Mouse (Mus musculus): Measurements from ENCODE around the gene Rasal2. TPM values are rescaled to one million over a fixed set of nuclear protein-coding genes. Genes with fewer than 3 reads are reported as not detected.

Gene Rasal2
- polyA plus RNA-seq, 1 experiment from 2014 or later: 8.6 TPM

DNA sequence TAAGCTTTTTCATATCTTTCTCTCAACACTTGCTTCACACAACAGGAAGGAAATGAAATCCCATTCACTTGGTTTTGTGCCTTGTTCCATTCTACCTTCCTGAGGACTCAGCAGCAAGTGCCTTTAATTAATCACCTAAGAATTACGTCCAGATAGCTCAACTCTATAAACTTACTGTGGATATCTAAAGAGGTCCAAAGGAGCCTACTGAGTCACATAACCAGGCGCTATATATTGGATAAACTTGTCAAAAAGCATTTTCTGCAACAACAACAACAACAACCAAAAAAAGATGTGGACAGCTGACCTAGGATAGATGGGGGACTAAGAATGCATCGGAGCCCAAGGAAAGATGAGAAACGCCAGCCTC is 1.1 kb downstream of the Rasal2 start:
- no peaks in the 10 kb centered on the region for H3K27me3 ChIP-seq (ENCODE audit: control insufficient read depth, insufficient read depth, low read length)
- ATAC-seq (ENCODE audit: low FRiP score, low TSS enrichment) (no peak), DNase-seq (ENCODE audit: low spot score) (no peak)
- H3K9ac ChIP-seq (ENCODE audit: low read length): peak overlapping the region; percentile 76
- H3K9me3 ChIP-seq (ENCODE audit: control insufficient read depth, low read length): no peaks in the 10 kb centered on the region
- WGBS: 0% methylated on average over 4 of the region's 4 CpGs
- peak overlapping the region; percentile 89 for H3K4me3 ChIP-seq (ENCODE audit: low read depth, low read length)
- H3K4me2 ChIP-seq (replicated peaks; ENCODE audit: low read depth): peak overlapping the region; percentile 74
- no peak for TF ChIP-seq EP300 (optimal IDR thresholded peaks at IDR 0.05)
- TF ChIP-seq CTCF (IDR thresholded peaks at IDR 0.05; ENCODE audit: low read depth): no peak
- 0 out of 2 replicates have a peak, but pooled peaks cover 4% of the 10 kb centered on the region for H3K4me1 ChIP-seq (replicated peaks; ENCODE audit: control insufficient read depth, insufficient read depth)
- H3K36me3 ChIP-seq (ENCODE audit: control insufficient read depth, insufficient read depth, low read length): no peaks in the 10 kb centered on the region
- peak overlapping the region; percentile 91; the same call in 1 of the 2 replicates for H3K27ac ChIP-seq (replicated peaks)

DNA sequence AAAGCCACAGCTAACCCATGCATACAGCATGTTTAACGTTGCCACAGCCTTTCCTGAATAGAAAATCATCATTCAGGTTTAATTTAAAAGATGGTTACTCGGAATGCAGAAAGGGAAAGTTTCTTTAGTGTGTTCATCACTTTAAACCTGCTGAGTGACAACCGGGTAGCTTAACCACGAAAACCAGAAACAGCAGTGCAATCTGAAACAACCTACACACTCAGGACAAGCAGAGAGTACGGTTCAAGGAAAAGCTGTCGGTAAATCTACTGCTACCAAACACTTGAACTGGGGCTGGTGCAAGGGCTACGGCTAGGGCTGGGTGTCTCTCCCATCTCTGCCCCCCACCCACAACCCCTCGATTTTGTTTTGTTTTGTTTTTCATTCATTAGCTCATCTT is 1.5 kb downstream of the Rasal2 start:
- Histone ChIP-seq H3K27me3 (ENCODE audit: control insufficient read depth, insufficient read depth, low read length) (no peaks in the 10 kb centered on the region), H3K9ac (ENCODE audit: low read length) (peak overlapping the region; percentile 76; the same call in 1 of the 2 replicates)
- 29% methylated on average over 8 of the region's 8 CpGs for WGBS

DNA sequence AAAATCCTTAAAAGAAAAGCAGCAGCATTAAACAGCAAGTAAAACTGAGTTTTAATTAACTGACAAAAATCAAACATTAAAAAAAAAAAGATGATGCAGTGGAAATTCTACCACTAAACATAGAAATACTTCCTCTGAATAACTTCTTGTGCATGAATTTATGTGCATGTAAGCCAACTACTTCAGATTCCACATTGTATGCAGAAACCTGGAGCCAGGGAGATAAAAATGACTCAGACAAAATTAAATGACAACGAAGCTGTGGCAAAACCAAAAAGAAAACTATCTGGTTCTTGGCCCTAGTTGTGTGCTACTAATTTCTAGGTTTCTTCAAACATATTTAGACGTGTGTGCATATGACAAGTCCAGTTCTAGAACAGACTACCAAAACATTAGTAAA is 2.7 kb downstream of the Rasal2 start:
- Histone ChIP-seq H3K27me3 (ENCODE audit: control insufficient read depth, insufficient read depth, low read length) (no peaks in the 10 kb centered on the region), H3K9me3 (ENCODE audit: control insufficient read depth, low read length) (no peaks in the 10 kb centered on the region), H3K27ac (replicated peaks) (no peak overlapping the region), H3K4me2 (replicated peaks; ENCODE audit: low read depth) (no peak overlapping the region), H3K9ac (ENCODE audit: low read length) (no peak overlapping the region), H3K4me3 (ENCODE audit: low read depth, low read length) (no peak overlapping the region), H3K36me3 (ENCODE audit: control insufficient read depth, insufficient read depth, low read length) (no peaks in the 10 kb centered on the region), H3K4me1 (replicated peaks; ENCODE audit: control insufficient read depth, insufficient read depth) (0 out of 2 replicates have a peak, but pooled peaks cover 4% of the 10 kb centered on the region)
- ATAC-seq (ENCODE audit: low FRiP score, low TSS enrichment) (no peak), DNase-seq (ENCODE audit: low spot score) (no peak)
- WGBS: 75% methylated on average over 2 of the region's 2 CpGs
- TF ChIP-seq CTCF (IDR thresholded peaks at IDR 0.05; ENCODE audit: low read depth) (no peak), EP300 (optimal IDR thresholded peaks at IDR 0.05) (no peak)

More for the DNA sequence above, 1.5 kb downstream of the Rasal2 start:
- Histone ChIP-seq H3K36me3 (ENCODE audit: control insufficient read depth, insufficient read depth, low read length) (no peaks in the 10 kb centered on the region), H3K27ac (replicated peaks) (no peak overlapping the region), H3K4me3 (ENCODE audit: low read depth, low read length) (peak overlapping the region; percentile 89), H3K4me2 (replicated peaks; ENCODE audit: low read depth) (peak overlapping the region; percentile 74), H3K4me1 (replicated peaks; ENCODE audit: control insufficient read depth, insufficient read depth) (0 out of 2 replicates have a peak, but pooled peaks cover 4% of the 10 kb centered on the region), H3K9me3 (ENCODE audit: control insufficient read depth, low read length) (no peaks in the 10 kb centered on the region)
- DNase-seq (ENCODE audit: low spot score) (no peak), ATAC-seq (ENCODE audit: low FRiP score, low TSS enrichment) (no peak)
- no peak for TF ChIP-seq EP300 (optimal IDR thresholded peaks at IDR 0.05)
- TF ChIP-seq CTCF (IDR thresholded peaks at IDR 0.05; ENCODE audit: low read depth): no peak

DNA sequence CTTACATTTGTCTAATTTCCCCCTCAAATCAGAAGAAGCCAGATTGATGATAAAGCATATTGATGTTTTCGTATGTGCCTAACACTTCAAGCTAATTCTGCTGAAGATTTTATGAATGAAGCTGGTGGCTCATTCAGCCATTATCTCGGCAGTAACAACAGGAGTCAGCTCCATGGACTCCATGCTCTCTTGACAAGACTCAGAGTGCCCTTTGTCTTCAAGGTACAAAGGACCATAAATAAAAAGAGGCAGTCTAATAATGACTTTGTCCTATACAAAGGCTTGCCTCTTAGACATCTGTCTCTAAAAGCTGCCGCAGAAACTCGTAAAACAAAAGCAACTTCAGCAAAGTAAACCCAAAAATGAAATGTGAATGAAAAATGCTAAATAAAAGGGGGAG is 24.4 kb downstream of the Rasal2 start:
- TF ChIP-seq CTCF (IDR thresholded peaks at IDR 0.05; ENCODE audit: low read depth): no peak
- no peak for TF ChIP-seq EP300 (optimal IDR thresholded peaks at IDR 0.05)

DNA sequence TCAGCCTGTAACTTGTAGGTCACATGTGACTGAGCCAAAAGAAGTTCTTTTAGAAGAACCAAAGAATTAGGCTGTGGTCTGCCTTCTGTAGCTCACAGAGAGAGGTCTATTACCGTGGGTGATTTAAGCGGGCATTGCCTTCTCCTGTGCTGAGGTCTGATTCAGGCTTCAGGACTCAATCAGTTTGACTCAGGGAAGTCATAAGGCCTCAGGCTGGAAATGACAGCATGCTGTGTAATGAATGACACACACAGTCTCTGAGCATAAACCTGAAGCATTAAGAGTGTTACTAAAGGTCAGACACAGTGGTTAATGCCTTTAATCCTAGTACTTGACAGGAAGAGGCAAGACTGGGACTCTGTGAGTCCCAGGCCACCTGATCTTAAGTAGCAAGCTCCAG is 31.7 kb downstream of the Rasal2 start:
- Histone ChIP-seq H3K27me3 (ENCODE audit: control insufficient read depth, insufficient read depth, low read length) (no peaks in the 10 kb centered on the region), H3K36me3 (ENCODE audit: control insufficient read depth, insufficient read depth, low read length) (no peaks in the 10 kb centered on the region), H3K27ac (replicated peaks) (no peak overlapping the region), H3K4me2 (replicated peaks; ENCODE audit: low read depth) (no peak overlapping the region), H3K9me3 (ENCODE audit: control insufficient read depth, low read length) (no peaks in the 10 kb centered on the region), H3K9ac (ENCODE audit: low read length) (no peak overlapping the region), H3K4me1 (replicated peaks; ENCODE audit: control insufficient read depth, insufficient read depth) (no peaks in the 10 kb centered on the region), H3K4me3 (ENCODE audit: low read depth, low read length) (no peak overlapping the region)
- ATAC-seq (ENCODE audit: low FRiP score, low TSS enrichment): no peak
- TF ChIP-seq EP300 (optimal IDR thresholded peaks at IDR 0.05) (no peak), CTCF (IDR thresholded peaks at IDR 0.05; ENCODE audit: low read depth) (no peak)
- WGBS: 62% methylated on average over 2 of the region's 2 CpGs
- DNase-seq (ENCODE audit: low spot score): no peak

More for the DNA sequence above, 24.4 kb downstream of the Rasal2 start:
- no peaks in the 10 kb centered on the region for H3K9me3 ChIP-seq (ENCODE audit: control insufficient read depth, low read length)
- H3K9ac ChIP-seq (ENCODE audit: low read length): no peak overlapping the region
- H3K36me3 ChIP-seq (ENCODE audit: control insufficient read depth, insufficient read depth, low read length): no peaks in the 10 kb centered on the region
- no peak overlapping the region for H3K4me3 ChIP-seq (ENCODE audit: low read depth, low read length)
- DNase-seq (ENCODE audit: low spot score) (no peak), ATAC-seq (ENCODE audit: low FRiP score, low TSS enrichment) (no peak)
- H3K27me3 ChIP-seq (ENCODE audit: control insufficient read depth, insufficient read depth, low read length): no peaks in the 10 kb centered on the region
- 61% methylated on average over 4 of the region's 4 CpGs for WGBS
- H3K27ac ChIP-seq (replicated peaks): no peak overlapping the region
- no peak overlapping the region for H3K4me2 ChIP-seq (replicated peaks; ENCODE audit: low read depth)
- no peaks in the 10 kb centered on the region for H3K4me1 ChIP-seq (replicated peaks; ENCODE audit: control insufficient read depth, insufficient read depth)

DNA sequence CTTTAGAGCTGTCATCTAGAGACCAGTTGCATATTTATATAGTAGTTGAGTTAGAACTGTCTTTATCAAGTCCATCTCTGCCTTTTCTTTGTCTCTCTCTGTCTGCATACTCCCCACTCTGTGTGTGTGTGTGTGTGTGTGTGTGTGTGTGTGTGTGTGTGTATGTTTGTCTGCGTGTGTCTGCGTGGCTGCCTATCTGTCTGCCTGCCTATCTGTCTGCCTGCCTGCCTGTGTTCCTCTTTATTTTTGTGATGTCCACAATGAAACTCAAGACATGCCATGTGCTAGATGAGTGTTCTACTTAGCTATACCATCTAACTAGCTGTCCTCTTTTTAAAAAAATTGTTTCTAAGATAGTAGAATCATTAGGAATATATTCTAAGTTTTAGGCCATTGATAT is 42.0 kb downstream of the Rasal2 start:
- DNase-seq (ENCODE audit: low spot score) (no peak), ATAC-seq (ENCODE audit: low FRiP score, low TSS enrichment) (no peak)
- H3K27ac ChIP-seq (replicated peaks): no peak overlapping the region
- H3K4me3 ChIP-seq (ENCODE audit: low read depth, low read length): no peak overlapping the region
- H3K9ac ChIP-seq (ENCODE audit: low read length): no peak overlapping the region
- no peaks in the 10 kb centered on the region for H3K9me3 ChIP-seq (ENCODE audit: control insufficient read depth, low read length)
- H3K4me2 ChIP-seq (replicated peaks; ENCODE audit: low read depth): no peak overlapping the region
- no peaks in the 10 kb centered on the region for H3K4me1 ChIP-seq (replicated peaks; ENCODE audit: control insufficient read depth, insufficient read depth)
- H3K27me3 ChIP-seq (ENCODE audit: control insufficient read depth, insufficient read depth, low read length): no peaks in the 10 kb centered on the region
- TF ChIP-seq EP300 (optimal IDR thresholded peaks at IDR 0.05) (no peak), CTCF (IDR thresholded peaks at IDR 0.05; ENCODE audit: low read depth) (no peak)
- WGBS: 90% methylated on average over 2 of the region's 2 CpGs
- H3K36me3 ChIP-seq (ENCODE audit: control insufficient read depth, insufficient read depth, low read length): no peaks in the 10 kb centered on the region

Data from stomach, postnatal 0 days (tissue).